Mouse (Mus musculus) limb, embryonic 11.5 days (tissue): ENCODE results near the gene Slc11a1. TPM values are rescaled to one million over a fixed set of nuclear protein-coding genes. Genes with fewer than 3 reads are reported as not detected.

Experiments used
- ATAC-seq: fragments of 200-750 bp; cut with Nextera tagmentation; 2 replicates; pipeline ENCODE4 v1.8.0; 2017; ENCODE audit warnings: low read depth; ENCODE audit not compliant: insufficient number of reproducible peaks, low FRiP score, low TSS enrichment
- DNase-seq: peaks from one replicate; pipeline ENCODE4 v3.0.0-alpha.2; 2015; ENCODE audit warnings: low spot score
- H3K27ac ChIP-seq: fragments of 300-500 bp; sonication (generic); replicated peaks from 2 replicates; pipeline ENCODE4 v1.5.1; 2014; ENCODE audit warnings: low read depth, mild to moderate bottlenecking, low read length
- H3K27me3 ChIP-seq: fragments of 300-500 bp; sonication (generic); 2 replicates; pipeline ENCODE4 v1.6.1; 2014; ENCODE audit warnings: mild to moderate bottlenecking, low read length, mixed read lengths; ENCODE audit not compliant: control insufficient read depth, insufficient read depth
- H3K36me3 ChIP-seq: fragments of 300-500 bp; sonication (generic); 2 replicates; pipeline ENCODE4 v1.6.1; 2014; ENCODE audit warnings: mild to moderate bottlenecking, low read length, moderate library complexity, mixed read lengths; ENCODE audit not compliant: control insufficient read depth, insufficient read depth
- H3K4me1 ChIP-seq: fragments of 300-500 bp; sonication (generic); 2 replicates; pipeline ENCODE4 v1.6.1; 2014; ENCODE audit warnings: low read length, mixed read lengths; ENCODE audit not compliant: control insufficient read depth, insufficient read depth
- H3K4me2 ChIP-seq: fragments of 300-500 bp; sonication (generic); 2 replicates; pipeline ENCODE4 v1.6.1; 2014; ENCODE audit warnings: low read depth, mild to moderate bottlenecking, moderate library complexity; ENCODE audit not compliant: severe bottlenecking
- H3K4me3 ChIP-seq: fragments of 300-500 bp; sonication (generic); 2 replicates; pipeline ENCODE4 v1.5.1; 2014; ENCODE audit warnings: low read depth, low read length
- H3K9ac ChIP-seq: fragments of 300-500 bp; sonication (generic); 2 replicates; pipeline ENCODE4 v1.6.1; 2014; ENCODE audit warnings: mild to moderate bottlenecking, low read length
- H3K9me3 ChIP-seq: fragments of 300-500 bp; sonication (generic); 2 replicates; pipeline ENCODE4 v1.6.1; 2016; ENCODE audit warnings: low read length; ENCODE audit not compliant: control insufficient read depth
- WGBS: fragments of 180-500 bp; shearing (Covaris S2); extraction: QIAGEN DNeasy Blood & Tissue Kit; methylation state at CpG from one replicate; pipeline ENCODE4 v1.1.7; 2014; 5-methylcytosine and 5-hydroxymethylcytosine counted together
- polyA plus RNA-seq: library from polyadenylated mRNA; unstranded; fragments of >200 nt; fragmentation: Nextera tagmentation; extraction: Ambion mirVana; gene quantifications from 2 replicates; pipeline ENCODE4 v1.2.1, GENCODE M21; 2014

Gene Slc11a1
- polyA plus RNA-seq, 1 experiment from 2014 or later: 1.8 TPM

GRCm38 (mm10) chr1:74418747-74419439, 43.9 kb downstream of the Slc11a1 start:
- Histone ChIP-seq H3K27ac (no peak overlapping the region), H3K4me1 (no peaks in the 10 kb centered on the region), H3K36me3 (no peaks in the 10 kb centered on the region), H3K27me3 (no peaks in the 10 kb centered on the region), H3K4me2 (no peak overlapping the region), H3K9ac (no peak overlapping the region), H3K4me3 (no peak overlapping the region), H3K9me3 (no peaks in the 10 kb centered on the region)
- DNase-seq (no peak), ATAC-seq (no peak)
- 82% methylated on average over 17 of the region's 17 CpGs for WGBS

DNA sequence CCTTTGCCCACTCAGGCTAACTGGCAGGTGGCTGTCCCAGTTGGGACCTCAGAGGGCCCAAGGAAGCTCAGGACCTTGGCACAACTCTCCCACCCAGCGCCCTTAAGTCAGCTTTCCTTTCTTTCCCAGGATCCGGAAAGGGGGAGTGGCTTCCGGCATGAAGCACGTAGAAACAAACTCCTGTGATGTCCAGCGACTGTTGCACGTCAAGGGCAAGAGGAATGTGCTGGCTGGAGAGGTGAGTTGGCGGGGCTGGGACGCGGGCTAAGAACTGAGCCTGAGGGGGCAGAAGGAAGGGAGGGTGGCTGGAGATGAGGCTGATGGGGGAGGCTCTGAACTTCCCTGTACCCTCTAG, 44.4 kb downstream of the Slc11a1 start:
- no peak overlapping the region for H3K4me3 ChIP-seq
- H3K9me3 ChIP-seq: no peaks in the 10 kb centered on the region
- ATAC-seq: no peak
- no peak for DNase-seq
- no peak overlapping the region for H3K9ac ChIP-seq
- no peaks in the 10 kb centered on the region for H3K27me3 ChIP-seq
- H3K4me2 ChIP-seq: no peak overlapping the region
- H3K36me3 ChIP-seq: no peaks in the 10 kb centered on the region
- H3K27ac ChIP-seq: no peak overlapping the region
- H3K4me1 ChIP-seq: no peaks in the 10 kb centered on the region
- 65% methylated on average over 9 of the region's 9 CpGs for WGBS

DNA sequence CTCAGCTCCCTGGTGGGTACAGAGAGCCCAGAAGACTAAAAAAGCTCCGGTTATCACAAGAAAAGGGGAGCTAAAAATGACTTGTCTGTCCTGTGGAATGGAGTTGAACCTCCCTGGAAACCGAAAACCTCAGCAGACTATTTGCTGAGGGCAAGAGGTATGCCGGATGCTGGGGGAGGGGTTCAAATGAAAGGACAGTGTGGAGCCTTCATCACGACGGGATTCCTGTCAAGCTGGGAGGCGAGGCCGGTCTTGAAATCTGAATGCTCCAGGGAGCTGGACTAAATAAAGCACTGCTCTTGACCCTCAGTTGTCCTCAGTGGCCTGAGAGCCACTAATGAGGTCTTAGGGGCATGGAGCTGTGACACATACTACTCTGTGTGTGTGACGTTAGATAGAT, 48.2 kb downstream of the Slc11a1 start:
- Histone ChIP-seq H3K36me3 (no peaks in the 10 kb centered on the region), H3K9ac (no peak overlapping the region), H3K27me3 (no peaks in the 10 kb centered on the region), H3K9me3 (no peaks in the 10 kb centered on the region), H3K27ac (no peak overlapping the region), H3K4me2 (no peak overlapping the region), H3K4me1 (no peaks in the 10 kb centered on the region), H3K4me3 (no peak overlapping the region)
- no peak for DNase-seq
- ATAC-seq: no peak
- 50% methylated on average over 8 of the region's 8 CpGs for WGBS

GRCm38 (mm10) chr1:74425845-74426244, 50.9 kb downstream of the Slc11a1 start:
- no peak for DNase-seq
- Histone ChIP-seq H3K9ac (no peak overlapping the region), H3K4me2 (no peak overlapping the region), H3K4me1 (no peaks in the 10 kb centered on the region), H3K9me3 (no peaks in the 10 kb centered on the region), H3K36me3 (no peaks in the 10 kb centered on the region), H3K27ac (no peak overlapping the region), H3K4me3 (no peak overlapping the region), H3K27me3 (no peaks in the 10 kb centered on the region)
- 74% methylated on average over 7 of the region's 7 CpGs for WGBS
- no peak for ATAC-seq

- H3K27ac ChIP-seq: no peak overlapping the region
- no peak overlapping the region for H3K9ac ChIP-seq
- no peak for ATAC-seq
- H3K9me3 ChIP-seq: no peaks in the 10 kb centered on the region
- WGBS: 86% methylated on average over 6 of the region's 6 CpGs
- H3K36me3 ChIP-seq: peaks cover 5% of the 10 kb centered on the region; the same call in 1 of the 2 replicates
- H3K27me3 ChIP-seq: no peaks in the 10 kb centered on the region
- no peak overlapping the region for H3K4me2 ChIP-seq
- H3K4me1 ChIP-seq: no peaks in the 10 kb centered on the region
- DNase-seq: no peak
- H3K4me3 ChIP-seq: no peak overlapping the region
Observed at GRCm38 (mm10) chr1:74433220-74433619, 58.2 kb downstream of the Slc11a1 start.

- ATAC-seq: no peak
- 79% methylated on average over 5 of the region's 5 CpGs for WGBS
- H3K36me3 ChIP-seq: peaks cover 9% of the 10 kb centered on the region; the same call in 1 of the 2 replicates
- no peaks in the 10 kb centered on the region for H3K27me3 ChIP-seq
- H3K4me2 ChIP-seq: no peak overlapping the region
- H3K4me3 ChIP-seq: no peak overlapping the region
- no peak overlapping the region for H3K9ac ChIP-seq
- DNase-seq: no peak
- no peaks in the 10 kb centered on the region for H3K4me1 ChIP-seq
- no peak overlapping the region for H3K27ac ChIP-seq
- no peaks in the 10 kb centered on the region for H3K9me3 ChIP-seq
Observed at GRCm38 (mm10) chr1:74434596-74434995, 59.6 kb downstream of the Slc11a1 start.

DNA sequence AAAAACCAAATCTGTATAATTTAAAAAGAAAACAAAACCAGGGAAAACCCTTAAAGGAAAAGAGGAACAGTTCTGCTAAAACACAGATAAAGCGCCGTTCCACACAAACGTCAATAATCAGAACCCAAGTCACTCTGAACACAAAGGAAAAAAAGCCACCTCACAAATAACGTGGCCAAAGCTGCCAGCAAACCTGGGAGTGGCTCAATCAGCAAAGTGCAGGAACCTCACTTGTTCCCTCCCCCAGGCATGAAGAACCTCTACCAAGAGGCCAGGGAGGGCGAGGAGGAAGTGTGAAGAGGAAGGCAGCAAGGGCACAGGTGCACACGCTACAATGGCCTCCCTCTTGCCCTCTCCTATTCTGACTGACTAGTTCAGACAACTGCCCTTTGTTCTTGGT, 60.6 kb downstream of the Slc11a1 start:
- no peak overlapping the region for H3K9ac ChIP-seq
- H3K4me2 ChIP-seq: no peak overlapping the region
- no peaks in the 10 kb centered on the region for H3K9me3 ChIP-seq
- peaks cover 9% of the 10 kb centered on the region; the same call in 1 of the 2 replicates for H3K36me3 ChIP-seq
- no peak overlapping the region for H3K4me3 ChIP-seq
- no peaks in the 10 kb centered on the region for H3K27me3 ChIP-seq
- no peaks in the 10 kb centered on the region for H3K4me1 ChIP-seq
- no peak overlapping the region for H3K27ac ChIP-seq
- WGBS: 91% methylated on average over 6 of the region's 6 CpGs
- DNase-seq: no peak
- no peak for ATAC-seq
